Mouse (Mus musculus) MEL (cell line): Measurements from ENCODE around the gene Arhgap23. TPM values are rescaled to one million over a fixed set of nuclear protein-coding genes. Genes with fewer than 3 reads are reported as not detected.

Experiments used
- DNase-seq: peaks from one replicate; pipeline ENCODE4 v3.0.0; 2011; ENCODE audit warnings: low read depth, low spot score
- H3K27ac ChIP-seq: 2 replicates; pipeline ENCODE4 v1.5.1; 2012; ENCODE audit warnings: low read depth, mild to moderate bottlenecking, control low read depth, low read length, moderate library complexity; ENCODE audit not compliant: control insufficient read depth
- H3K27me3 ChIP-seq, 2 experiments: fragments of 150-350 bp in 1 of 2; sonication (generic) in 1 of 2; 2 replicates each; pipeline ENCODE4 v1.6.1; 2012; ENCODE audit warnings: low read length in 2 of 2, mild to moderate bottlenecking in 2 of 2, improper control_type of control experiment in 1 of 2, moderate library complexity in 1 of 2; ENCODE audit not compliant: insufficient read depth in 2 of 2, control insufficient read depth in 1 of 2
- H3K36me3 ChIP-seq, 2 experiments: 2 replicates each; pipeline ENCODE4 v1.6.1; 2012 to 2014; ENCODE audit warnings: low read length in 2 of 2, improper control_type of control experiment in 1 of 2, inconsistent platforms in 1 of 2, mild to moderate bottlenecking in 1 of 2; ENCODE audit not compliant: insufficient read depth in 2 of 2, control insufficient read depth in 1 of 2
- H3K4me1 ChIP-seq, 2 experiments: fragments of 150-350 bp in 1 of 2; sonication (generic) in 1 of 2; 2 replicates each; pipeline ENCODE4 v1.6.1; 2012; ENCODE audit warnings: low read length in 2 of 2, improper control_type of control experiment in 1 of 2, mild to moderate bottlenecking in 1 of 2; ENCODE audit not compliant: insufficient read depth in 2 of 2, control insufficient read depth in 1 of 2
- H3K4me3 ChIP-seq, 2 experiments: fragments of 150-350 bp in 1 of 2; sonication (generic) in 1 of 2; 2 replicates each; pipeline ENCODE4 v1.5.1; 2012; ENCODE audit warnings: low read depth in 2 of 2, low read length in 2 of 2, mild to moderate bottlenecking in 2 of 2, moderate library complexity in 2 of 2, control low read depth in 1 of 2, improper control_type of control experiment in 1 of 2; ENCODE audit not compliant: control insufficient read depth in 1 of 2, insufficient read depth in 1 of 2
- H3K79me2 ChIP-seq: 2 replicates; pipeline ENCODE4 v1.6.1; 2012; ENCODE audit warnings: mild to moderate bottlenecking, low read length, moderate library complexity; ENCODE audit not compliant: control insufficient read depth, poor library complexity, insufficient read depth
- H3K9ac ChIP-seq: 2 replicates; pipeline ENCODE4 v1.6.1; 2012; ENCODE audit warnings: low read depth, mild to moderate bottlenecking, control low read depth, low read length, moderate library complexity; ENCODE audit not compliant: control insufficient read depth, poor library complexity, severe bottlenecking
- H3K9me3 ChIP-seq: fragments of 150-350 bp; sonication (generic); replicated peaks from 2 replicates; pipeline ENCODE4 v1.6.1; 2012; ENCODE audit warnings: mild to moderate bottlenecking, low read length, improper control_type of control experiment, moderate library complexity; ENCODE audit not compliant: insufficient read depth
- CHD1 ChIP-seq: IDR thresholded peaks from 2 replicates; pipeline ENCODE4 v1.6.1; 2012; ENCODE audit warnings: low read depth, mild to moderate bottlenecking, inconsistent platforms, low read length, improper control_type of control experiment
- CTCF ChIP-seq, 3 experiments: IDR thresholded peaks in 2 of 3; conservative IDR thresholded peaks in 1 of 3; 2 replicates each; pipeline ENCODE4 v1.5.1; 2011 to 2012; ENCODE audit warnings: low read length in 3 of 3, low read depth in 2 of 3, mild to moderate bottlenecking in 2 of 3, improper control_type of control experiment in 1 of 3, inconsistent platforms in 1 of 3, mixed read lengths in 1 of 3, moderate library complexity in 1 of 3; ENCODE audit not compliant: control insufficient read depth in 1 of 3, insufficient read depth in 1 of 3, poor library complexity in 1 of 3, severe bottlenecking in 1 of 3
- E2F4 ChIP-seq: IDR thresholded peaks from 2 replicates; pipeline ENCODE4 v1.6.1; 2011; ENCODE audit warnings: low read depth, low read length, improper control_type of control experiment, borderline replicate concordance
- EP300 ChIP-seq, 2 experiments: IDR thresholded peaks; 2 replicates each; pipeline ENCODE4 v1.6.1; 2011; ENCODE audit warnings: improper control_type of control experiment in 2 of 2, low read length in 2 of 2, low read depth in 1 of 2, mild to moderate bottlenecking in 1 of 2
- GABPA ChIP-seq: IDR thresholded peaks from 2 replicates; pipeline ENCODE4 v1.6.1; 2012; ENCODE audit warnings: low read depth, mild to moderate bottlenecking, inconsistent platforms, low read length, improper control_type of control experiment, moderate library complexity
- GATA1 ChIP-seq: IDR thresholded peaks from 2 replicates; pipeline ENCODE4 v1.6.1; 2011; ENCODE audit warnings: low read depth, low read length, improper control_type of control experiment
- HCFC1 ChIP-seq: IDR thresholded peaks from 2 replicates; pipeline ENCODE4 v1.6.1; 2012; ENCODE audit warnings: low read depth, mild to moderate bottlenecking, inconsistent platforms, low read length, improper control_type of control experiment, moderate library complexity
- JUND ChIP-seq: IDR thresholded peaks from 2 replicates; pipeline ENCODE4 v1.6.1; 2011; ENCODE audit warnings: low read depth, mild to moderate bottlenecking, improper control_type of control experiment, low read length
- MAX ChIP-seq: IDR thresholded peaks from 2 replicates; pipeline ENCODE4 v1.6.1; 2011; ENCODE audit warnings: low read length, improper control_type of control experiment
- MEF2A ChIP-seq: IDR thresholded peaks from 2 replicates; pipeline ENCODE4 v1.6.1; 2014; ENCODE audit warnings: low read depth, mild to moderate bottlenecking, inconsistent platforms, low read length, improper control_type of control experiment; ENCODE audit not compliant: poor library complexity, insufficient replicate concordance, severe bottlenecking; ENCODE audit errors: extremely low read depth
- MYB ChIP-seq: IDR thresholded peaks from 2 replicates; pipeline ENCODE4 v1.6.1; 2011; ENCODE audit warnings: mild to moderate bottlenecking, low read depth, low read length, improper control_type of control experiment
- NELFE ChIP-seq: IDR thresholded peaks from 2 replicates; pipeline ENCODE4 v1.6.1; 2011; ENCODE audit warnings: low read depth, low read length, improper control_type of control experiment
- NRF1 ChIP-seq: IDR thresholded peaks from 2 replicates; pipeline ENCODE4 v1.6.1; 2014; ENCODE audit warnings: low read depth, mild to moderate bottlenecking, inconsistent platforms, low read length, improper control_type of control experiment, moderate library complexity; ENCODE audit not compliant: poor library complexity, insufficient read depth, severe bottlenecking
- POLR2A ChIP-seq, 2 experiments: IDR thresholded peaks; 2 replicates each; pipeline ENCODE4 v1.6.1; 2011 to 2012; ENCODE audit warnings: low read length in 2 of 2, mild to moderate bottlenecking in 2 of 2, control low read depth in 1 of 2, improper control_type of control experiment in 1 of 2, low read depth in 1 of 2, moderate library complexity in 1 of 2; ENCODE audit not compliant: control insufficient read depth in 1 of 2, insufficient read depth in 1 of 2, poor library complexity in 1 of 2
- POLR2AphosphoS2 ChIP-seq: IDR thresholded peaks from 2 replicates; pipeline ENCODE4 v1.6.1; 2011; ENCODE audit warnings: low read length, improper control_type of control experiment
- POLR2AphosphoS5 ChIP-seq: IDR thresholded peaks from 2 replicates; pipeline ENCODE4 v1.6.1; 2012; ENCODE audit warnings: low read depth, borderline replicate concordance, mild to moderate bottlenecking, inconsistent platforms, low read length, moderate library complexity, mixed read lengths
- RAD21 ChIP-seq: IDR thresholded peaks from 2 replicates; pipeline ENCODE4 v1.6.1; 2011; ENCODE audit warnings: mild to moderate bottlenecking, low read depth, low read length, improper control_type of control experiment
- TCF12 ChIP-seq: IDR thresholded peaks from 2 replicates; pipeline ENCODE4 v1.6.1; 2014; ENCODE audit warnings: low read depth, mild to moderate bottlenecking, inconsistent platforms, low read length, improper control_type of control experiment, moderate library complexity
- USF2 ChIP-seq, 2 experiments: IDR thresholded peaks; 2 replicates each; pipeline ENCODE4 v1.6.1; 2011 to 2012; ENCODE audit warnings: improper control_type of control experiment in 2 of 2, low read length in 2 of 2, borderline replicate concordance in 1 of 2, inconsistent platforms in 1 of 2, low read depth in 1 of 2, mild to moderate bottlenecking in 1 of 2; ENCODE audit not compliant: insufficient read depth in 1 of 2
- ZC3H11A ChIP-seq: IDR thresholded peaks from 2 replicates; pipeline ENCODE4 v1.6.1; 2012; ENCODE audit warnings: low read depth, mild to moderate bottlenecking, inconsistent platforms, low read length, improper control_type of control experiment
- ZKSCAN1 ChIP-seq: IDR thresholded peaks from 2 replicates; pipeline ENCODE4 v1.6.1; 2012; ENCODE audit warnings: low read depth, mild to moderate bottlenecking, inconsistent platforms, low read length, improper control_type of control experiment, moderate library complexity
- polyA plus RNA-seq, 2 experiments: library from polyadenylated mRNA; stranded (reverse) in 1 of 2; unstranded in 1 of 2; fragments of >175 nt in 1 of 2; fragments of >200 nt in 1 of 2; gene quantifications; 2 replicates each; pipeline versions ENCODE4 v1.2.1 to v1.2.4; 2012; ENCODE audit warnings: low replicate concordance in 2 of 2, low read depth in 1 of 2; ENCODE audit not compliant: insufficient read length in 2 of 2, insufficient read depth in 1 of 2, missing spikeins in 1 of 2
- total RNA-seq: library from RNA; depleted of rRNA; stranded (reverse); fragments of 300-350 nt; gene quantifications from 2 replicates; pipeline ENCODE4 v1.2.3, GENCODE M21; 2012

Gene Arhgap23
- total and polyA plus RNA-seq, 3 experiments, result 1.7 to 7.5 TPM; not detected in 1

DNA sequence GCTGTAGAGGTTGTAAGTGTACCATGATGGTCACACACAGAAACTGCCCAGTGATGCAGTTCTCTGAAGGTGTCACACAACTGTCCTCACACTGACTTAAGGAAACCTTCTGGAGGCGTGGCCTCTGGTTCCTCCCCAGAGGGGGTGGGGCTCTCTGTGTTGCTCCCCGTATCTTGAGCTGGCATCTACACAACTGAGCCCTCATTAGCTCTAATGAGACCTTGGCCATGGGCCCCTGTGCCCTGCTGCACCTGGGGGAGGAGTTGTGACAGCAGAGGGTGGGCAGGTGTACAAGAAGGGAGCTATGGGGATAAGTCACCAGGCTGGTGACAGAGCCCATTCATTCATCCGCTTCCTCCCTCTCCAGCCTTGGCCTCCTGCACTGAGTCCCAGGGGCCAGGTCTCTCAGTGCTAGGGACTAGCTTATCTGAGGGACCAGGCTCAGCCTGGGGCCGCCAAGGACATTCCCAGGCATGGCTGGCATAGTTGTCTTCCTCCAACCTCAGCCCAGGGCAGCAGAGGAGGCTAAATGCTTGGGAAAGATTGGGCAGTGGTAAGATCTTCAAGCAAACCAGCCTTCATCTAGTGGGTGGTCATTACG, 8.9 kb downstream of the Arhgap23 start:
- Histone ChIP-seq H3K4me1 (peaks cover 6 to 18% of the 10 kb centered on the region in 2 experiments), H3K27me3 (no peaks in the 10 kb centered on the region), H3K9me3 (no peaks in the 10 kb centered on the region), H3K36me3 (peaks cover 0 to 12% of the 10 kb centered on the region in 2 experiments; a peak in 2 of 4 replicates), H3K9ac (no peak overlapping the region), H3K27ac (no peak overlapping the region), H3K79me2 (no peaks in the 10 kb centered on the region), H3K4me3 (no peak overlapping the region)
- TF ChIP-seq GATA1, result peak; percentile 59
- no peak for TF ChIP-seq POLR2AphosphoS2
- peak; percentile 71 for DNase-seq

DNA sequence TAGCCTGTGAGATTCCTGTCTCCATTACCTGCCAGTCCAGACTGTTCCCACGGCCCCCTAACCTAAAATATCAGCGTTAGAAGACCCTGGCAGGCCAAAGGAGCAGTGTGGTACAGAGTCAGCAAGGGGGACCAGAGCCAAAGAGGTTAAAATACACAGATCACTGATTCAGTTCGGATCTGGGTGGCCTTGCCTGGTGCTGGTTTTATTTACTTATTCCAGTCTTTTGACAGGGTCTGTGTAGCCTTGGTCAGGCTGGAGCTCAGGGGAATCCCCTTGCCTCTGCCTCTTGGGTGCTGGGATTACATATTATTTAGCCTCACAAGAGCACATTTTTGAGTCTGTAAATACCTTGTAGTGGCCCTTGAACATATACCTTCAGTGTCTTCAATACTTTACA, 9.5 kb downstream of the Arhgap23 start:
- Histone ChIP-seq H3K9ac (no peak overlapping the region), H3K4me1 (peaks cover 6 to 21% of the 10 kb centered on the region in 2 experiments), H3K36me3 (peaks cover 0 to 12% of the 10 kb centered on the region in 2 experiments; a peak in 2 of 4 replicates), H3K27ac (no peak overlapping the region), H3K4me3 (no peak overlapping the region), H3K27me3 (no peaks in the 10 kb centered on the region), H3K9me3 (no peaks in the 10 kb centered on the region), H3K79me2 (no peaks in the 10 kb centered on the region)
- no peak for TF ChIP-seq MAX
- no peak for TF ChIP-seq CTCF (IDR thresholded peaks at IDR 0.05 in 2 of 3, conservative IDR thresholded peaks at IDR 0.05 in 1 of 3; ENCODE audit: control insufficient read depth in 1 of 3, insufficient read depth in 1 of 3, low read depth in 2 of 3, low read length in 3 of 3, poor library complexity in 1 of 3, severe bottlenecking in 1 of 3)
- no peak for TF ChIP-seq EP300 (IDR thresholded peaks at IDR 0.05; ENCODE audit: low read depth in 1 of 2, low read length in 2 of 2)
- no peak for TF ChIP-seq TCF12
- no peak for TF ChIP-seq USF2 (IDR thresholded peaks at IDR 0.05; ENCODE audit: borderline replicate concordance in 1 of 2, insufficient read depth in 1 of 2, low read depth in 1 of 2, low read length in 2 of 2)
- TF ChIP-seq MYB, result no peak
- no peak for TF ChIP-seq NELFE
- TF ChIP-seq ZKSCAN1, result no peak
- no peak for TF ChIP-seq GABPA
- TF ChIP-seq NRF1, result no peak
- TF ChIP-seq ZC3H11A, result no peak
- no peak for TF ChIP-seq RAD21
- TF ChIP-seq CHD1, result no peak
- no peak for TF ChIP-seq JUND
- no peak for TF ChIP-seq E2F4
- no peak for TF ChIP-seq MEF2A
- no peak for TF ChIP-seq GATA1
- no peak for TF ChIP-seq POLR2AphosphoS5
- no peak for TF ChIP-seq POLR2A (IDR thresholded peaks at IDR 0.05; ENCODE audit: control insufficient read depth in 1 of 2, insufficient read depth in 1 of 2, low read depth in 1 of 2, low read length in 2 of 2, poor library complexity in 1 of 2)
- TF ChIP-seq HCFC1, result no peak
- DNase-seq, result no peak
